Mouse (Mus musculus) erythroblast, embryonic 14.5 days (primary cell): ENCODE results near the gene Atoh8.

Experiments used
- GATA1 ChIP-seq: IDR thresholded peaks from 2 replicates; pipeline ENCODE4 v1.6.1; 2012; ENCODE audit warnings: low read length, inconsistent platforms, mixed read lengths
- TAL1 ChIP-seq: IDR thresholded peaks from 3 replicates; pipeline ENCODE4 v1.6.1; 2012; ENCODE audit warnings: low read length, inconsistent platforms, mixed read lengths

GRCm38 (mm10) chr6:72171391-72171790 is 64.0 kb downstream of the Atoh8 start:
- no peak for TF ChIP-seq GATA1
- no peak for TF ChIP-seq TAL1
